Mouse (Mus musculus): ENCODE results near the gene 2900011O08Rik. TPM values are rescaled to one million over a fixed set of nuclear protein-coding genes. Genes with fewer than 3 reads are reported as not detected.
A peak's percentile ranks its signal among the peaks of the same experiment; 100 is the strongest.
"Not testable (repeated sequence)": the region's sequence is repeated elsewhere in the genome, so short reads cannot be mapped to it uniquely, and the experiment has no call there.

2900011O08Rik gene
- polyA plus RNA-seq, 1 experiment from 2014 or later: 70.1 TPM

DNA sequence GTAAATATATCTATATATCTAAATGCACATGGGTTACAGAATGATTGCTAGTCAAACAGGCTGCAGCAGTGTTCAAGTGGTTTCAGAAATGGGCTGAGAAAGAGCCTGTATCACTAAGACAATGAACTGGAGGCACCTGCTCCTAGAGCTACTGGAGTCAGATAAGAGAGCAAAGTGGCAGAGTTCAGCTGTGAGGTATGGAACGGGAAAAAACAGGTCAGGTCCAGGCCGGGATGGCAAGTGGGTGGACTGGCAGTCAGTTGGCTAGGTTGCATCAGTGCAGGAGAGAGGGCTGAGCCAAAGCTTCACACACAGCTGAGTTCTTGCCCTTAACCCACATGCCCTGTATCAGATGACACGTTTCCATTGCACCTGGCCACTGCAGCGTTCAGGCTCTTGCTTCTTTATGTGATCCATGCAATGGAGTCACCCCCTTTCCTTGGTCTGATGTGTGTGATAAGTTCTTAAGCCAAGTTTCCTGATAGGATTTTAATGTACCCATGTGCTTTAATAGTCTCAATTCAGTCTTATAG lies 59.9 kb downstream of the 2900011O08Rik start:
- no peak overlapping the region for H3K4me2 ChIP-seq
- no peak for ATAC-seq
- no peak overlapping the region for H3K4me3 ChIP-seq
- WGBS: 75% methylated on average over 4 of the region's 4 CpGs
- no peak overlapping the region for H3K9ac ChIP-seq
- H3K36me3 ChIP-seq (ENCODE audit: poor library complexity, severe bottlenecking): no peaks in the 10 kb centered on the region
- no peaks in the 10 kb centered on the region for H3K9me3 ChIP-seq (replicated peaks)
- no peak overlapping the region for H3K27ac ChIP-seq
- H3K4me1 ChIP-seq: no peaks in the 10 kb centered on the region
- no peaks in the 10 kb centered on the region for H3K27me3 ChIP-seq

DNA sequence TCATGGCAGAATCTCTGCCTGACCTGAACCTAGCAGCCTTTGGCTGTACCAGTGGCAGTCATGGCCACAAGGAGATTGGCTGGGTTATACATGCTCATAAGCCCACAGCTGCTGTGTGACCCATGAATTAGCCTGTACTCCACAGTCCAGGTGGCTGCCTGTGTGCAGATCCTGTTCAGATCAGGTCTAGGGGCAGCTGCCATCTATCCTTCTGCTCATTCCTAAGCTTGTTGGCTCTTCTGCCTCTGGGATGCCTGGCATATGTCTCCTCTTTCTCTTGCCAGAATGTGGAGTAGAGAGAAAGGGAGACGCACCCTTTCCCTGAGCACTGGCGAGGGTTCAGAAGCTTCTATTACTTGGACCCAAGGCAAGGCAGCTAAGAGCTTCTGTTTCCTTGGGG lies 65.8 kb downstream of the 2900011O08Rik start:
- 82% methylated on average over 2 of the region's 2 CpGs for WGBS
- Histone ChIP-seq H3K4me2 (no peak overlapping the region), H3K27ac (no peak overlapping the region), H3K9ac (no peak overlapping the region), H3K4me3 (no peak overlapping the region), H3K9me3 (replicated peaks) (no peaks in the 10 kb centered on the region), H3K27me3 (no peaks in the 10 kb centered on the region), H3K36me3 (ENCODE audit: poor library complexity, severe bottlenecking) (no peaks in the 10 kb centered on the region), H3K4me1 (0 out of 2 replicates have a peak, but pooled peaks cover 2% of the 10 kb centered on the region)
- ATAC-seq: peak; percentile 38; the same call in 1 of the 2 replicates

DNA sequence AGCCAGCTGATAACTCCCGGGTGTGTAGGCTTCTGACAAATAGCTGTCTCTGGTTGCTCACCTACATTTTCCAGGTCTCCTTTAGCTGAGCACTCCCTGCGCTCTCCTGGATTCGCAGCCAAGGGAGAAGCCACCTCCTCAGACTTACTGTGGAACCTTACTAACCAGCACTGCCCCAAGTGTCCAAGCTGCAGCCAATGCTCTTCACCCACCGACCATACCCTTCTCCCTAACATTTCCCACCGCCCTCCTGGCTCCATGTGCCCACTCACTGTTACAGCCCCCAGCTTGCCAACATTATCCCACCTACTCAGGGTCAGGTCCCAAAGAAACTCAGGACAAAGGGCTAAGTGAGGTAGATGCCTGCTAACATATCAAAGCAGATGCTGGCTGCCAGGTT lies 66.7 kb downstream of the 2900011O08Rik start:
- peaks cover 10% of the 10 kb centered on the region for H3K4me1 ChIP-seq
- H3K4me2 ChIP-seq: no peak overlapping the region
- no peak for ATAC-seq
- no peaks in the 10 kb centered on the region for H3K36me3 ChIP-seq (ENCODE audit: poor library complexity, severe bottlenecking)
- H3K27ac ChIP-seq: no peak overlapping the region
- no peak overlapping the region for H3K9ac ChIP-seq
- H3K9me3 ChIP-seq (replicated peaks): no peaks in the 10 kb centered on the region
- H3K4me3 ChIP-seq: no peak overlapping the region
- WGBS: 87% methylated on average over 5 of the region's 5 CpGs
- no peaks in the 10 kb centered on the region for H3K27me3 ChIP-seq

DNA sequence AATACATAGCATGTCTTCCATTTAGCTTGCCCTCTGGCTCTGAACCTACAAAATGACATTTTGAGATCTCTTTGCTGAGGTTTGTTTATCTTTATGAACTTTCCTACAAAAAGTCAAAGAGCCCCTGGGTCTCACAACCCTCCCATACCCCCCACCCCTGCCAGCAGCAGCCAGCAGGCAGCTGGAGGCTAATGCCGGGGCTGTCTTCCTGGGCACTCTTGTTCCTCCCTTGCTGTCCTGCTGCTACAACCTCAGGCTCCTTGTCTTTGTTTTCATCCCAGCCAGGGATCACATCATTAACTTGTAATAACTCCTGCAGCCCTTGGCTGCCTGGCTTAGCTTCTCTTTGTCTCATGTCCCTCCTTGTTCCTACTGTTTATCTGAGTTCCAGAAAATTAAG lies 68.9 kb downstream of the 2900011O08Rik start:
- Histone ChIP-seq H3K36me3 (ENCODE audit: poor library complexity, severe bottlenecking) (no peaks in the 10 kb centered on the region), H3K27ac (no peak overlapping the region), H3K9ac (no peak overlapping the region), H3K4me3 (no peak overlapping the region), H3K27me3 (no peaks in the 10 kb centered on the region), H3K9me3 (replicated peaks) (no peaks in the 10 kb centered on the region), H3K4me1 (peaks cover 18% of the 10 kb centered on the region), H3K4me2 (no peak overlapping the region)
- no peak for ATAC-seq
- 5% methylated on average over 1 of the region's 1 CpGs for WGBS

DNA sequence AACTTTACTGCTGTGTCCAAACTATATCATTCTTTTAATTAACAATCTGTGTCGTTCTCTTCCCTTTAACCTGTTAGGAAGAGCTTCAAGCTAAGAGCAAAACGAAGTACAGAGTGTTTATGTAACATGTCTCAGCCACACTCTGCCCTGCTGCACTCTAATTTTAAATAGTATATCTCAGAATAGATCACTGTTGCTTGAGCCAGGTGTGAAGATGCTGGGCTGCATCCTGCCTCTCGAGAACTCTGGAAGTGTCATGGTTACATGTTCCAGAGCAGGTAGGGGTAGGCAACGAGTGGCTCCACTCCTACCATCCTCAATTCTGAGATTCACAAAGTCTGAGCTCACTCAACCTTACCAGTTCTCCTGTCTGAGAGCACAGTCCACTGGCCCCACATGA lies 70.3 kb downstream of the 2900011O08Rik start:
- no peak for ATAC-seq
- Histone ChIP-seq H3K9ac (no peak overlapping the region), H3K36me3 (ENCODE audit: poor library complexity, severe bottlenecking) (no peaks in the 10 kb centered on the region), H3K4me1 (peaks cover 18% of the 10 kb centered on the region), H3K9me3 (replicated peaks) (no peaks in the 10 kb centered on the region), H3K27ac (no peak overlapping the region), H3K4me2 (no peak overlapping the region), H3K27me3 (no peaks in the 10 kb centered on the region), H3K4me3 (no peak overlapping the region)
- 82% methylated on average over 4 of the region's 4 CpGs for WGBS

DNA sequence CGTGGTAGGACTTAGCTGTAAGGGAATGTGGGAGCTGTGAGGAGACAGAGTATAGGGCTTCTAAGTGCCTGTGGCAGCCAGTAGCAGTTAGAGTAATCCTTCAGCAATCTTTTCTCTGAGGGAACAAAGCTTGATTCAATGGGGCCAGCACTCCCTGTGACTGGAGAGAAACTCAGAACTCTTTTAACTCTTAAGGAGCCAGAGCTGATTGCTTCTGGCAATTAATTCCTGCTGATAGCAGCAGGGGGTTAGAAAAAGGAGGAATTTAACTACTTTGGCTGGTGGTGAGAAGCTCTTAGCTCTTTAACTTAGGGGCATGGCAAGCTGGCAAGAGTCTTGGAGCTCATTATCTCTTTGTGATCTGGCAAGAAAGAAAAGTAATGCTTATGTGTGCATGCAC lies 72.1 kb downstream of the 2900011O08Rik start:
- peak; percentile 78 for ATAC-seq

DNA sequence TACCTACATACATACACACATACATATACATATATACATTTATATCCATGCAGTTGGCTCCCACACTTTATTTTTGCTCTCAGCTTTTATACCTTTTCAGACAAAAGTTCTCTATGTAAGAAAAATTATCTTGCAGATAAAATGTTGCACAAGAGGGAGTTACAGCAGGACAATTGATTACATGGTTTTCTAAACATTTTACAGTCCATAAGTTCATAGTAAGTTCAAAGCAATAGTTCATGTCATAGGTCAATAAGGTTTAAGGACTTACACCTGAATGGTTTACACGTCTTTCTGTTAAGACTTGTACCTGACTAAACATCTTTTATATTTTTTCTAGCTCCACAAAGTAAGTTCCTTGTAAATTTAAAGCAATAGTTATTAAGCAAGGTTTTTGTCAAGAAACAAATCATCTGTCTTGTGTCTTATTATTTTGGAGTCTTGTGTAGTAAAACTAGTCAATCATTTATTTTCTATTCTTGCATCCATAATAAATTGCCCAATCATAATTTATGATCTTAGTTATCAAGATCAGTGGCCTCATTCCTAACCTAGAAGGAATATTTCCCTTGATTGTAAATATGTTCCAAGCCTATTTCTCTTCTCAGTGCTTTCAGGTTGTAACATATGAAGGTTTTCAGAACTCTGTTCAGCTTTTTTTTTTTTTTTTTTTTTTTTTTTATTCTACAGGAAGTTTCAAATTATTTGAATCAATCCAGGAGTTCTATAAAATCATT lies 72.9 kb downstream of the 2900011O08Rik start:
- Histone ChIP-seq H3K4me1 (peaks cover 18% of the 10 kb centered on the region), H3K27ac (no peak overlapping the region), H3K4me2 (no peak overlapping the region), H3K4me3 (no peak overlapping the region), H3K9ac (no peak overlapping the region), H3K36me3 (ENCODE audit: poor library complexity, severe bottlenecking) (no peaks in the 10 kb centered on the region), H3K27me3 (no peaks in the 10 kb centered on the region), H3K9me3 (replicated peaks) (no peaks in the 10 kb centered on the region)
- peak; percentile 3; the same call in 1 of the 2 replicates for ATAC-seq
- WGBS: 36% methylated on average over 1 of the region's 1 CpGs

More for the DNA sequence above, 72.1 kb downstream of the 2900011O08Rik start:
- WGBS: 3% methylated on average over 1 of the region's 1 CpGs
- no peak overlapping the region for H3K9ac ChIP-seq
- no peaks in the 10 kb centered on the region for H3K36me3 ChIP-seq (ENCODE audit: poor library complexity, severe bottlenecking)
- 0 out of 2 replicates have a peak overlapping the region, but pooled peaks have one; percentile 31 for H3K27ac ChIP-seq
- no peak overlapping the region for H3K4me3 ChIP-seq
- no peaks in the 10 kb centered on the region for H3K9me3 ChIP-seq (replicated peaks)
- peaks cover 18% of the 10 kb centered on the region for H3K4me1 ChIP-seq
- no peak overlapping the region for H3K4me2 ChIP-seq
- no peaks in the 10 kb centered on the region for H3K27me3 ChIP-seq

DNA sequence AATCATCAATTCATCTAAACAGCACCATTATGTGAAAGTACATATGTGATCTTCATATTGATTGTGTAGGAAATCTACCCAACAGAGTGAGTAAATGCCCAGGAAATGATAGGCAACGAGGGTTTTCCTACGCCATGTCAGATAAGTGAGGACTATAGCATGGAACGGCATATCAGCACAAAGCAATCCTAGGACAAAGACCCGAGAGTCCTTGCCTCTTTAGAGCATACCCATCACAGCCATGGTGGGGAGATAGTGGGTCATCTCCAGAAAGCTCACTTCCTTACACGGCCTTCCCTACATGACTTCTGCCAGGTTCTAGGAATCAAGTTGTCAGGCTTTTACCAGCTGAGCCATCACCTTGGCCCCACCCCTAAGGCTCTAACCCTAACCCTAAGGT lies 73.5 kb downstream of the 2900011O08Rik start:
- H3K9me3 ChIP-seq (replicated peaks): no peaks in the 10 kb centered on the region
- no peak overlapping the region for H3K9ac ChIP-seq
- no peak overlapping the region for H3K27ac ChIP-seq
- no peak overlapping the region for H3K4me3 ChIP-seq
- 81% methylated on average over 5 of the region's 5 CpGs for WGBS
- no peaks in the 10 kb centered on the region for H3K36me3 ChIP-seq (ENCODE audit: poor library complexity, severe bottlenecking)
- no peak for ATAC-seq
- H3K27me3 ChIP-seq: no peaks in the 10 kb centered on the region
- no peak overlapping the region for H3K4me2 ChIP-seq
- H3K4me1 ChIP-seq: peaks cover 18% of the 10 kb centered on the region

DNA sequence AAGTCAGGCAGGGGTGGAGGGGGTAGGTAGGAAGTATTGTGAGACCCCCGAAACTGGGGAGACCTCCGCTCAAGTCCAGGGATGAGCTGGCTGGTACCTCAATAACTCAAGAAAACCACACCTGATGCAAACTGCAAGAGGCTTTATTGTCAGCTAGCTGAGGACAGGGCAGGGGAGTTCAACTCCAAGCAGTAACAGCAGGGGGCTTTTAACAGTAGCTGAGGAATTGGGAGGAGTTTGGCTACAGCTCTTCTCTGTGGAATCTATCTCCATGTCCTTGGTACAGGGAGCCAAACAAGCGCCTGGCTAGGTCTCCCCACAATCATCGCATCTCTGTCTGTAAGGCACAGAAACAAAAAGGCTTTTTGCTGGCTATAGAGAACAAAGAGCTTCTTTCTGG lies 80.2 kb downstream of the 2900011O08Rik start:
- not testable (repeated sequence) for H3K4me1 ChIP-seq; H3K36me3 ChIP-seq (ENCODE audit: poor library complexity, severe bottlenecking); H3K27me3 ChIP-seq; ATAC-seq; H3K4me3 ChIP-seq; H3K9me3 ChIP-seq (replicated peaks); H3K27ac ChIP-seq; H3K4me2 ChIP-seq; H3K9ac ChIP-seq
- WGBS: 80% methylated on average over 4 of the region's 4 CpGs

DNA sequence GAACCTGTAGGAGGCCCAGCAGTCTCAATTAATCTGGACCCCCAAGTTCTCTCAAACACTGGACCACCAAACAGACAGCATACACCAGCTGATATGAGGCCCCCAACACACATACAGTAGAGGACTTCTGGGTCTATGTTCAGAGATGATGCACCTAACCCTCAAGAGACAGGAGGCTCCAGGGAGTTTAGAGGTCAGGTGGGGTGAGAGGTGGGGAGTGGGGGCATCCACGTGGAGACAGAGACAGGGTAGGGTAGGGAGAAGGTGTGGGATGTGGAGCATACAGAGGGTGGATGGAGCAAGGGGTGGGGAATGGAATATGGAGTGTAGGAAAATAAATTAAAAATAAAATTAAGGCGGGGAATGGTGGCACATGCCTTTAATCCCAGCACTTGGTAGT lies 82.3 kb downstream of the 2900011O08Rik start:
- H3K4me1 ChIP-seq; H3K4me3 ChIP-seq; H3K9ac ChIP-seq; ATAC-seq; H3K4me2 ChIP-seq; H3K9me3 ChIP-seq (replicated peaks); H3K27ac ChIP-seq; H3K27me3 ChIP-seq; H3K36me3 ChIP-seq (ENCODE audit: poor library complexity, severe bottlenecking): not testable (repeated sequence)
- WGBS: 82% methylated on average over 2 of the region's 2 CpGs

DNA sequence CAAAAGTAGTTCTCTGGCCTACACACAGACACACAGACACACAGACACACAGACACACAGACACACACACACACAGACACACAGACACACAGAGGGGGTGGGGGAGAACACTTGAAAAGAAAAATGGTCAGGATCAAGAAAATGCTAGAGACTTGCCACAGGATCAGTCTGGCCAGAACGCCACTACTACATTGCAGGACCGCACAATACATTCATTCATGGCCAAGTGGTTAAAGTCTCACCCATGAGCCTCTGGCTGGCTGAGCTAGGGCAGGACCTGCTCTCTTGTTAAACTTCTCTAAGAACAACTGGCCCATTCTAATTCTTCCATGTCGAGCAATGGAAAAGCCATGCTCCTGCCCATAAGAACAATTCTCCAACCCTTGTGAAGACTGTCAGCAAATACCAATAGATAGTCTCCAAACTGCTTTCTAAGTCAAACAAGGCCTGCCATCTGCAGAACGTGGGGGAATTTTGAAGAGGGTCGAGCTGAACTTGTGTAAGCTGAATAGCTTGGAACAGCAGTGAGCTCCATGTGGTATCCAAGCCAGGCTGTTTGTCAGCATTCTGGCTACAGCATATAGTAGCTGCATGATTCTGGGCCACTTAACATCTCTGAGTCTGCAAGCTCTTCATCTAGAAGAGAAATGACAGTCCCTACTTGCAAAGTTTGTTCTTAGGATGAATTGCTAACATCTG lies 84.2 kb downstream of the 2900011O08Rik start:
- Histone ChIP-seq H3K4me1 (peaks cover 8% of the 10 kb centered on the region), H3K27ac (no peak overlapping the region)
- 73% methylated on average over 5 of the region's 5 CpGs for WGBS

DNA sequence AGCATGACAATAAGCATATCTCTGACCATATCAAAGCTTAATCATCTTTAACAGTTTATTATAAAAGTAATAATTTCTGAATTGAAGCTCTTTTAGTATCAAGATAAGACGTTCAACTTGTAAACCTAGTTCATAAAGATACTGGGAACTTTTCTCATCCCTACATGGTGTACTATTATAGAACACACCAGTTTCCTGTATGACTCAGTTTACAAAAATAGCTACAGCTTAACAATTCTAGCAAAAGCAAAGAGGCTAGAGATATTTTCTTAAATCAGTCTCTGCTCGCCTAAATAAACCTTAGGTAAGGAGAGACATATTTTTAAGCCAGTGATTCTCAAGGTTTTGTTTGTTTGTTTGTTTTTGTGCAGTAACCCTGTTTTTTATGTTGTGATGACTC lies 96.5 kb downstream of the 2900011O08Rik start:
- no peaks in the 10 kb centered on the region for H3K4me1 ChIP-seq
- no peak overlapping the region for H3K27ac ChIP-seq
- H3K27me3 ChIP-seq: no peaks in the 10 kb centered on the region
- no peaks in the 10 kb centered on the region for H3K9me3 ChIP-seq (replicated peaks)
- no peak overlapping the region for H3K4me2 ChIP-seq
- H3K4me3 ChIP-seq: no peak overlapping the region
- no peak overlapping the region for H3K9ac ChIP-seq
- WGBS: 87% methylated on average over 2 of the region's 2 CpGs
- ATAC-seq: no peak
- 0 out of 2 replicates have a peak, but pooled peaks cover 3% of the 10 kb centered on the region for H3K36me3 ChIP-seq (ENCODE audit: poor library complexity, severe bottlenecking)

More for the DNA sequence above, 84.2 kb downstream of the 2900011O08Rik start:
- H3K9me3 ChIP-seq (replicated peaks): no peaks in the 10 kb centered on the region
- H3K4me2 ChIP-seq: no peak overlapping the region
- H3K36me3 ChIP-seq (ENCODE audit: poor library complexity, severe bottlenecking): peaks cover 8% of the 10 kb centered on the region
- no peak for ATAC-seq
- no peak overlapping the region for H3K9ac ChIP-seq
- no peaks in the 10 kb centered on the region for H3K27me3 ChIP-seq
- H3K4me3 ChIP-seq: no peak overlapping the region
